Mouse (Mus musculus): ENCODE measurements at regions not wholly inside any gene's neighbourhood (a gene's known extent, or its start where the extent isn't known, plus 50 kb on each side); places are given as distances from the start of the nearest gene placed in this dataset.
A peak's percentile ranks its signal among the peaks of the same experiment; 100 is the strongest.

- DNase-seq (ENCODE audit: low spot score), result no peak
- intact Hi-C loops (cut with DNase I), result no loop called here
Measured at GRCm38 (mm10) chr9:61120931-61121391, 251.2 kb upstream of the Tle3 start.

GRCm38 (mm10) chr9:61123431-61123830, 248.7 kb upstream of the Tle3 start:
- intact Hi-C loops (cut with DNase I), result no loop called here
- DNase-seq (ENCODE audit: low spot score), result no peak

- DNase-seq (ENCODE audit: low spot score), result no peak
- intact Hi-C loops (cut with DNase I), result no loop called here
Measured at GRCm38 (mm10) chr9:61125769-61126168, 246.4 kb upstream of the Tle3 start.

GRCm38 (mm10) chr9:61128077-61128476, 244.1 kb upstream of the Tle3 start:
- DNase-seq (ENCODE audit: low spot score), result no peak
- intact Hi-C loops (cut with DNase I), result no loop called here

- DNase-seq (ENCODE audit: low spot score), result no peak
- intact Hi-C loops (cut with DNase I), result no loop called here
Measured at GRCm38 (mm10) chr9:61129186-61129585, 243.0 kb upstream of the Tle3 start.

- intact Hi-C loops (cut with DNase I), result no loop called here
- DNase-seq (ENCODE audit: low spot score), result no peak
Measured at GRCm38 (mm10) chr9:61130877-61131276, 241.3 kb upstream of the Tle3 start.

- DNase-seq (ENCODE audit: low spot score), result no peak
- intact Hi-C loops (cut with DNase I), result no loop called here
Measured at GRCm38 (mm10) chr9:61135263-61135882, 236.8 kb upstream of the Tle3 start.

- intact Hi-C loops (cut with DNase I), result no loop called here
- no peak for DNase-seq (ENCODE audit: low spot score)
Measured at GRCm38 (mm10) chr9:61135917-61136316, 236.2 kb upstream of the Tle3 start.

- peak; percentile 31 for DNase-seq (ENCODE audit: low spot score)
- intact Hi-C loops (cut with DNase I), result no loop called here
Measured at GRCm38 (mm10) chr9:61138741-61139368, 233.3 kb upstream of the Tle3 start.

- DNase-seq (ENCODE audit: low spot score), result no peak
- intact Hi-C loops (cut with DNase I), result no loop called here
Measured at GRCm38 (mm10) chr9:61143101-61143500, 229.1 kb upstream of the Tle3 start.

GRCm38 (mm10) chr9:61144685-61145318, 227.4 kb upstream of the Tle3 start:
- DNase-seq (ENCODE audit: low spot score), result no peak

GRCm38 (mm10) chr9:61145738-61146137, 226.4 kb upstream of the Tle3 start:
- intact Hi-C loops (cut with DNase I), result no loop called here
- DNase-seq (ENCODE audit: low spot score), result no peak

More at GRCm38 (mm10) chr9:61144685-61145318, 227.4 kb upstream of the Tle3 start:
- intact Hi-C loops (cut with DNase I), result no loop called here

- no peak for DNase-seq (ENCODE audit: low spot score)
- intact Hi-C loops (cut with DNase I), result no loop called here
Measured at GRCm38 (mm10) chr9:61151201-61151600, 221.0 kb upstream of the Tle3 start.

- intact Hi-C loops (cut with DNase I), result no loop called here
- DNase-seq (ENCODE audit: low spot score), result no peak
Measured at GRCm38 (mm10) chr9:61151901-61152337, 220.2 kb upstream of the Tle3 start.

- intact Hi-C loops (cut with DNase I), result no loop called here
Measured at GRCm38 (mm10) chr9:61154721-61155120, 217.4 kb upstream of the Tle3 start.

GRCm38 (mm10) chr9:61155851-61156250, 216.3 kb upstream of the Tle3 start:
- DNase-seq (ENCODE audit: low spot score), result no peak
- intact Hi-C loops (cut with DNase I), result no loop called here

More at GRCm38 (mm10) chr9:61154721-61155120, 217.4 kb upstream of the Tle3 start:
- no peak for DNase-seq (ENCODE audit: low spot score)

GRCm38 (mm10) chr9:61158192-61158770, 213.9 kb upstream of the Tle3 start:
- intact Hi-C loops (cut with DNase I), result no loop called here
- no peak for DNase-seq (ENCODE audit: low spot score)

GRCm38 (mm10) chr9:61159159-61159558, 213.0 kb upstream of the Tle3 start:
- no peak for DNase-seq (ENCODE audit: low spot score)
- intact Hi-C loops (cut with DNase I), result no loop called here

GRCm38 (mm10) chr9:61159616-61160015, 212.6 kb upstream of the Tle3 start:
- peak; percentile 46 for DNase-seq (ENCODE audit: low spot score)

GRCm38 (mm10) chr9:61162884-61163283, 209.3 kb upstream of the Tle3 start:
- no peak for DNase-seq (ENCODE audit: low spot score)
- intact Hi-C loops (cut with DNase I), result no loop called here

More at GRCm38 (mm10) chr9:61159616-61160015, 212.6 kb upstream of the Tle3 start:
- intact Hi-C loops (cut with DNase I), result no loop called here
